Mouse (Mus musculus) limb, embryonic 14.5 days (tissue): ENCODE measurements around the gene Rngtt. TPM values are rescaled to one million over a fixed set of nuclear protein-coding genes. Genes with fewer than 3 reads are reported as not detected.

Experiments
- ATAC-seq: fragments of 200-750 bp; cut with Nextera tagmentation; 2 replicates; pipeline ENCODE4 v1.8.0; 2017; ENCODE audit warnings: low read depth, moderate number of reproducible peaks, moderate TSS enrichment; ENCODE audit not compliant: low FRiP score
- DNase-seq: peaks from one replicate; pipeline ENCODE4 v3.0.0-alpha.2; 2015; ENCODE audit warnings: low spot score
- H3K27ac ChIP-seq: fragments of 300-500 bp; sonication (generic); replicated peaks from 2 replicates; pipeline ENCODE4 v1.5.1; 2014; ENCODE audit warnings: low read depth, mild to moderate bottlenecking, low read length, moderate library complexity, mixed read lengths
- H3K27me3 ChIP-seq: fragments of 300-500 bp; sonication (generic); 2 replicates; pipeline ENCODE4 v1.6.1; 2014; ENCODE audit warnings: low read length, mixed read lengths; ENCODE audit not compliant: control insufficient read depth, insufficient read depth
- H3K36me3 ChIP-seq: fragments of 300-500 bp; sonication (generic); 2 replicates; pipeline ENCODE4 v1.6.1; 2014; ENCODE audit warnings: mild to moderate bottlenecking, low read length, moderate library complexity, mixed read lengths; ENCODE audit not compliant: control insufficient read depth, insufficient read depth
- H3K4me1 ChIP-seq: fragments of 300-500 bp; sonication (generic); 2 replicates; pipeline ENCODE4 v1.6.1; 2014; ENCODE audit warnings: antibody characterized with exemption, low read length, mixed read lengths; ENCODE audit not compliant: control insufficient read depth, insufficient read depth
- H3K4me2 ChIP-seq: fragments of 300-500 bp; sonication (generic); replicated peaks from 2 replicates; pipeline ENCODE4 v1.6.1; 2014; ENCODE audit warnings: low read depth, mild to moderate bottlenecking, low read length, moderate library complexity; ENCODE audit not compliant: severe bottlenecking
- H3K4me3 ChIP-seq: fragments of 300-500 bp; sonication (generic); replicated peaks from 2 replicates; pipeline ENCODE4 v1.5.1; 2014; ENCODE audit warnings: low read length
- H3K9ac ChIP-seq: fragments of 300-500 bp; sonication (generic); 2 replicates; pipeline ENCODE4 v1.6.1; 2014; ENCODE audit warnings: mild to moderate bottlenecking, low read depth, low read length, moderate library complexity; ENCODE audit not compliant: severe bottlenecking
- H3K9me3 ChIP-seq: fragments of 300-500 bp; sonication (generic); 2 replicates; pipeline ENCODE4 v1.6.1; 2016; ENCODE audit warnings: low read length; ENCODE audit not compliant: control insufficient read depth
- POLR2A ChIP-seq: fragments of 200-500 bp; IDR thresholded peaks from 2 replicates; pipeline ENCODE4 v1.8.0; 2012; ENCODE audit warnings: inconsistent platforms, mild to moderate bottlenecking, moderate library complexity, borderline replicate concordance; ENCODE audit not compliant: insufficient read depth, insufficient read length; ENCODE audit errors: extremely low read depth
- WGBS: fragments of 180-500 bp; shearing (Covaris S2); extraction: QIAGEN DNeasy Blood & Tissue Kit; methylation state at CpG from one replicate; pipeline ENCODE4 v1.1.7; 2014; 5-methylcytosine and 5-hydroxymethylcytosine counted together
- polyA plus RNA-seq, 2 experiments: library from polyadenylated mRNA; depleted of rRNA in 1 of 2; stranded (reverse) in 1 of 2; unstranded in 1 of 2; fragments of >200 nt; fragmentation: Nextera tagmentation in 1 of 2; extraction: Ambion mirVana in 1 of 2; gene quantifications; 2 replicates each; pipeline versions ENCODE4 v1.2.1 to v1.2.3; 2012 to 2014

Gene Rngtt
- polyA plus RNA-seq, 2 experiments, result 8.3 to 16.9 TPM

- Histone ChIP-seq H3K4me3 (no peak overlapping the region), H3K27me3 (no peaks in the 10 kb centered on the region), H3K9ac (no peak overlapping the region), H3K9me3 (no peaks in the 10 kb centered on the region), H3K27ac (no peak overlapping the region), H3K4me2 (no peak overlapping the region), H3K36me3 (no peaks in the 10 kb centered on the region), H3K4me1 (no peaks in the 10 kb centered on the region; the same call in 1 of the 2 replicates)
- ATAC-seq, result no peak
- DNase-seq, result no peak
- no peak for TF ChIP-seq POLR2A
- WGBS, result 83% methylated on average over 3 of the region's 3 CpGs
Measured at GRCm38 (mm10) chr4:33523774-33524173, 213.7 kb downstream of the Rngtt start.

- DNase-seq, result peak; percentile 34
- Histone ChIP-seq H3K4me1 (no peaks in the 10 kb centered on the region; the same call in 1 of the 2 replicates), H3K4me2 (no peak overlapping the region), H3K27ac (no peak overlapping the region), H3K9ac (no peak overlapping the region), H3K4me3 (no peak overlapping the region), H3K9me3 (no peaks in the 10 kb centered on the region), H3K27me3 (no peaks in the 10 kb centered on the region), H3K36me3 (no peaks in the 10 kb centered on the region)
- WGBS, result 89% methylated on average over 10 of the region's 10 CpGs
- no peak for TF ChIP-seq POLR2A
- ATAC-seq, result no peak; the same call in 1 of the 2 replicates
Measured at GRCm38 (mm10) chr4:33524481-33525141, 214.5 kb downstream of the Rngtt start.

- H3K4me2 ChIP-seq, result no peak overlapping the region
- H3K27ac ChIP-seq, result no peak overlapping the region
- H3K36me3 ChIP-seq, result no peaks in the 10 kb centered on the region
- no peaks in the 10 kb centered on the region for H3K27me3 ChIP-seq
- no peaks in the 10 kb centered on the region for H3K9me3 ChIP-seq
- DNase-seq (no peak), ATAC-seq (no peak)
- no peak overlapping the region for H3K9ac ChIP-seq
- no peak for TF ChIP-seq POLR2A
- H3K4me3 ChIP-seq, result no peak overlapping the region
- no peaks in the 10 kb centered on the region; the same call in 1 of the 2 replicates for H3K4me1 ChIP-seq
- WGBS, result 96% methylated on average over 4 of the region's 4 CpGs
Measured at GRCm38 (mm10) chr4:33525272-33525671, 215.2 kb downstream of the Rngtt start.

- H3K4me3 ChIP-seq, result no peak overlapping the region
- no peak overlapping the region for H3K9ac ChIP-seq
- no peaks in the 10 kb centered on the region; the same call in 1 of the 2 replicates for H3K4me1 ChIP-seq
- H3K9me3 ChIP-seq, result no peaks in the 10 kb centered on the region
- H3K27ac ChIP-seq, result no peak overlapping the region
- TF ChIP-seq POLR2A, result no peak
- H3K4me2 ChIP-seq, result no peak overlapping the region
- DNase-seq (no peak), ATAC-seq (no peak)
- H3K27me3 ChIP-seq, result no peaks in the 10 kb centered on the region
- H3K36me3 ChIP-seq, result no peaks in the 10 kb centered on the region
- WGBS, result 51% methylated on average over 7 of the region's 7 CpGs
Measured at GRCm38 (mm10) chr4:33526092-33526491, 216.0 kb downstream of the Rngtt start.

- WGBS, result 45% methylated on average over 9 of the region's 9 CpGs
- H3K9ac ChIP-seq, result no peak overlapping the region
Measured at GRCm38 (mm10) chr4:33526675-33527074, 216.6 kb downstream of the Rngtt start.

More at GRCm38 (mm10) chr4:33526675-33527074, 216.6 kb downstream of the Rngtt start:
- H3K27me3 ChIP-seq, result no peaks in the 10 kb centered on the region
- ATAC-seq, result no peak
- H3K4me1 ChIP-seq, result no peaks in the 10 kb centered on the region; the same call in 1 of the 2 replicates
- H3K36me3 ChIP-seq, result no peaks in the 10 kb centered on the region
- no peak for TF ChIP-seq POLR2A
- H3K4me3 ChIP-seq, result no peak overlapping the region
- no peak overlapping the region for H3K4me2 ChIP-seq
- H3K27ac ChIP-seq, result no peak overlapping the region
- no peak for DNase-seq
- no peaks in the 10 kb centered on the region for H3K9me3 ChIP-seq
